Mouse (Mus musculus): ENCODE data around the gene Olfr994.

The Olfr994 gene

GRCm38 (mm10) chr2:85436351-85436750 is at the start of gene Olfr994:
Olfr994 (minus strand) TSS chr2:85436451.
- DNase-seq (ENCODE audit: low read depth in 2 of 2, low spot score in 2 of 2): no peak

GRCm38 (mm10) chr2:85466801-85467325 is 30.6 kb upstream of the Olfr994 start:
- DNase-seq (ENCODE audit: low read depth in 2 of 2, low spot score in 2 of 2): no peak

- no peak for DNase-seq (ENCODE audit: low read depth in 2 of 2, low spot score in 2 of 2)
Measured at GRCm38 (mm10) chr2:85443539-85443938, 7.3 kb upstream of the Olfr994 start, which contains the start of gene Olfr995. Olfr995 (minus strand) TSS chr2:85443639.

- no peak for DNase-seq (ENCODE audit: low read depth in 2 of 2, low spot score in 2 of 2)
Measured at GRCm38 (mm10) chr2:85442546-85442945, 6.3 kb upstream of the Olfr994 start.

GRCm38 (mm10) chr2:85425893-85426292 is 10.4 kb downstream of the Olfr994 start:
- DNase-seq (ENCODE audit: low read depth in 2 of 2, low spot score in 2 of 2): no peak

- no peak for DNase-seq (ENCODE audit: low read depth in 2 of 2, low spot score in 2 of 2)
Measured at GRCm38 (mm10) chr2:85414777-85415176, 21.5 kb downstream of the Olfr994 start, which contains the start of gene Olfr993. Olfr993 (minus strand) TSS chr2:85414877.

GRCm38 (mm10) chr2:85409369-85409768 is 26.9 kb downstream of the Olfr994 start, which contains the start of gene Olfr992:
Olfr992 (minus strand) TSS chr2:85409469.
- no peak for DNase-seq (ENCODE audit: low read depth in 2 of 2, low spot score in 2 of 2)

All from CD8-positive naive resting alpha-beta T cell, adult 2 months (primary cell).